Mouse (Mus musculus): ENCODE measurements at regions not wholly inside any gene's neighbourhood (a gene's known extent, or its start where the extent isn't known, plus 50 kb on each side); places are given as distances from the start of the nearest gene placed in this dataset.
"Not testable (repeated sequence)": the region's sequence is repeated elsewhere in the genome, so short reads cannot be mapped to it uniquely, and the experiment has no call there.

GRCm38 (mm10) chr9:48073096-48073495, 88.7 kb upstream of the Nxpe4 start:
- Histone ChIP-seq H3K4me3 (ENCODE audit: insufficient read depth, low read depth, low read length) (no peak overlapping the region), H3K27ac (replicated peaks; ENCODE audit: insufficient read depth, low read depth, low read length) (no peak overlapping the region), H3K27me3 (ENCODE audit: control insufficient read depth, insufficient read depth, low read length) (no peaks in the 10 kb centered on the region), H3K79me2 (ENCODE audit: control insufficient read depth, insufficient read depth, low read length) (no peaks in the 10 kb centered on the region), H3K4me1 (ENCODE audit: control insufficient read depth, insufficient read depth, low read length) (no peaks in the 10 kb centered on the region), H3K36me3 (ENCODE audit: control insufficient read depth, insufficient read depth, low read length) (no peaks in the 10 kb centered on the region), H3K9ac (ENCODE audit: low read depth, low read length) (no peak overlapping the region)
- TF ChIP-seq POLR2A (IDR thresholded peaks at IDR 0.05; ENCODE audit: extremely low read depth, insufficient read depth, low read length) (no peak), CTCF (IDR thresholded peaks at IDR 0.05; ENCODE audit: low read depth, low read length) (no peak)
- no peak for DNase-seq (ENCODE audit: extremely low read depth, low read depth, low spot score)
- WGBS, result 77% methylated on average over 2 of the region's 2 CpGs

GRCm38 (mm10) chr9:48075661-48076240, 86.1 kb upstream of the Nxpe4 start:
- Histone ChIP-seq H3K27me3 (ENCODE audit: control insufficient read depth, insufficient read depth, low read length) (no peaks in the 10 kb centered on the region), H3K36me3 (ENCODE audit: control insufficient read depth, insufficient read depth, low read length) (no peaks in the 10 kb centered on the region), H3K79me2 (ENCODE audit: control insufficient read depth, insufficient read depth, low read length) (no peaks in the 10 kb centered on the region), H3K4me3 (ENCODE audit: insufficient read depth, low read depth, low read length) (no peak overlapping the region), H3K4me1 (ENCODE audit: control insufficient read depth, insufficient read depth, low read length) (no peaks in the 10 kb centered on the region), H3K27ac (replicated peaks; ENCODE audit: insufficient read depth, low read depth, low read length) (no peak overlapping the region), H3K9ac (ENCODE audit: low read depth, low read length) (no peak overlapping the region)
- no peak for TF ChIP-seq POLR2A (IDR thresholded peaks at IDR 0.05; ENCODE audit: extremely low read depth, insufficient read depth, low read length)
- no peak for TF ChIP-seq CTCF (IDR thresholded peaks at IDR 0.05; ENCODE audit: low read depth, low read length)
- no peak for DNase-seq (ENCODE audit: extremely low read depth, low read depth, low spot score)
- 83% methylated on average over 5 of the region's 5 CpGs for WGBS

- Histone ChIP-seq H3K27me3 (ENCODE audit: control insufficient read depth, insufficient read depth, low read length) (no peaks in the 10 kb centered on the region), H3K9ac (ENCODE audit: low read depth, low read length) (no peak overlapping the region), H3K4me1 (ENCODE audit: control insufficient read depth, insufficient read depth, low read length) (no peaks in the 10 kb centered on the region), H3K36me3 (ENCODE audit: control insufficient read depth, insufficient read depth, low read length) (no peaks in the 10 kb centered on the region), H3K79me2 (ENCODE audit: control insufficient read depth, insufficient read depth, low read length) (no peaks in the 10 kb centered on the region), H3K27ac (replicated peaks; ENCODE audit: insufficient read depth, low read depth, low read length) (no peak overlapping the region), H3K4me3 (ENCODE audit: insufficient read depth, low read depth, low read length) (no peak overlapping the region)
- no peak for DNase-seq (ENCODE audit: extremely low read depth, low read depth, low spot score)
- no peak for TF ChIP-seq POLR2A (IDR thresholded peaks at IDR 0.05; ENCODE audit: extremely low read depth, insufficient read depth, low read length)
- TF ChIP-seq CTCF (IDR thresholded peaks at IDR 0.05; ENCODE audit: low read depth, low read length), result no peak
- WGBS, result 75% methylated on average over 6 of the region's 6 CpGs
Measured at GRCm38 (mm10) chr9:48082461-48082860, 79.4 kb upstream of the Nxpe4 start.

- not testable (repeated sequence) for H3K4me1 ChIP-seq (ENCODE audit: control insufficient read depth, insufficient read depth, low read length); H3K79me2 ChIP-seq (ENCODE audit: control insufficient read depth, insufficient read depth, low read length); DNase-seq (ENCODE audit: extremely low read depth, low read depth, low spot score); H3K27me3 ChIP-seq (ENCODE audit: control insufficient read depth, insufficient read depth, low read length); H3K27ac ChIP-seq (replicated peaks; ENCODE audit: insufficient read depth, low read depth, low read length); H3K9ac ChIP-seq (ENCODE audit: low read depth, low read length); H3K36me3 ChIP-seq (ENCODE audit: control insufficient read depth, insufficient read depth, low read length); H3K4me3 ChIP-seq (ENCODE audit: insufficient read depth, low read depth, low read length)
- 79% methylated on average over 5 of the region's 5 CpGs for WGBS
Measured at GRCm38 (mm10) chr9:48084196-48084595, 77.6 kb upstream of the Nxpe4 start.

- H3K79me2 ChIP-seq (ENCODE audit: control insufficient read depth, insufficient read depth, low read length), result no peaks in the 10 kb centered on the region
- no peak for DNase-seq (ENCODE audit: extremely low read depth, low read depth, low spot score)
- TF ChIP-seq POLR2A (IDR thresholded peaks at IDR 0.05; ENCODE audit: extremely low read depth, insufficient read depth, low read length), result no peak
- no peak for TF ChIP-seq CTCF (IDR thresholded peaks at IDR 0.05; ENCODE audit: low read depth, low read length)
- 92% methylated on average over 5 of the region's 5 CpGs for WGBS
- H3K36me3 ChIP-seq (ENCODE audit: control insufficient read depth, insufficient read depth, low read length), result no peaks in the 10 kb centered on the region
- H3K27me3 ChIP-seq (ENCODE audit: control insufficient read depth, insufficient read depth, low read length), result no peaks in the 10 kb centered on the region
- no peak overlapping the region for H3K9ac ChIP-seq (ENCODE audit: low read depth, low read length)
- no peak overlapping the region for H3K27ac ChIP-seq (replicated peaks; ENCODE audit: insufficient read depth, low read depth, low read length)
- no peak overlapping the region for H3K4me3 ChIP-seq (ENCODE audit: insufficient read depth, low read depth, low read length)
- no peaks in the 10 kb centered on the region for H3K4me1 ChIP-seq (ENCODE audit: control insufficient read depth, insufficient read depth, low read length)
Measured at GRCm38 (mm10) chr9:48089661-48090060, 72.2 kb upstream of the Nxpe4 start.

- WGBS, result 76% methylated on average over 2 of the region's 2 CpGs
- H3K4me3 ChIP-seq (ENCODE audit: insufficient read depth, low read depth, low read length), result no peak overlapping the region
- no peak for TF ChIP-seq POLR2A (IDR thresholded peaks at IDR 0.05; ENCODE audit: extremely low read depth, insufficient read depth, low read length)
- no peak for TF ChIP-seq CTCF (IDR thresholded peaks at IDR 0.05; ENCODE audit: low read depth, low read length)
- no peak overlapping the region for H3K9ac ChIP-seq (ENCODE audit: low read depth, low read length)
- H3K27me3 ChIP-seq (ENCODE audit: control insufficient read depth, insufficient read depth, low read length), result no peaks in the 10 kb centered on the region
- no peaks in the 10 kb centered on the region for H3K36me3 ChIP-seq (ENCODE audit: control insufficient read depth, insufficient read depth, low read length)
- H3K4me1 ChIP-seq (ENCODE audit: control insufficient read depth, insufficient read depth, low read length), result no peaks in the 10 kb centered on the region
- no peaks in the 10 kb centered on the region for H3K79me2 ChIP-seq (ENCODE audit: control insufficient read depth, insufficient read depth, low read length)
- no peak for DNase-seq (ENCODE audit: extremely low read depth, low read depth, low spot score)
- no peak overlapping the region for H3K27ac ChIP-seq (replicated peaks; ENCODE audit: insufficient read depth, low read depth, low read length)
Measured at GRCm38 (mm10) chr9:48094756-48095155, 67.1 kb upstream of the Nxpe4 start.

All from liver, adult 2 months (tissue).